Mouse (Mus musculus) T-helper 1 cell (primary cell): ENCODE data around the gene Ms4a4c.
"Not testable (repeated sequence)": the region's sequence is repeated elsewhere in the genome, so short reads cannot be mapped to it uniquely, and the experiment has no call there.

ENCODE experiments used
- in situ Hi-C: fragments of 300-600 bp; cut with MboI, MseI; formaldehyde crosslinking; loops from one replicate; pipeline ENCODE4 v1.15.1; 2025; ENCODE audit warnings: high pct_unique_total_duplicates

The Ms4a4c gene

GRCm38 (mm10) chr19:11459041-11459440 is 54.5 kb downstream of the Ms4a4c start:
- in situ Hi-C loops: loop anchor here (10.0 kb wide), 1 partner anchor 1354 kb away; the partner anchor contains the start of gene Fads2

GRCm38 (mm10) chr19:11464795-11465194 is 60.2 kb downstream of the Ms4a4c start:
- in situ Hi-C loops: not testable (repeated sequence)

DNA sequence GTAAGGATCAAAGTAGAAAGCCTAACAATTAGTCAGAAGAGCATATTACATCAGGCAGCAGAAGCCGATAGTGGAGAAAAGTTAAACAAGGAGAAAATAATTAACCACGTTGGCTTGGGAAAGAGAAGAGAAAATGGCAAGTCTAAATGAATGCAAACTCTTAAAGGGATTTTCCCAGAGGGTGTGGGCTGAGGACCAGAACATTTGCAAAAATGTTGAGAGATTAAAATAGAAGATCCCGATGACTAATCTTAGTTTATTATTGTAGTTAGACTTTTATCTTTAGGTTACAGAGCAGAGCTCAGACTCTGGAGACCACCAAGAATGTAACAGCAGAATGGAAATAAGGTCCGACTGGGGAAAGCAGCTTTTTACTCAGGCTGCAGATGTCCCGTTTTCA is 61.9 kb downstream of the Ms4a4c start:
- in situ Hi-C loops: no loop called here

DNA sequence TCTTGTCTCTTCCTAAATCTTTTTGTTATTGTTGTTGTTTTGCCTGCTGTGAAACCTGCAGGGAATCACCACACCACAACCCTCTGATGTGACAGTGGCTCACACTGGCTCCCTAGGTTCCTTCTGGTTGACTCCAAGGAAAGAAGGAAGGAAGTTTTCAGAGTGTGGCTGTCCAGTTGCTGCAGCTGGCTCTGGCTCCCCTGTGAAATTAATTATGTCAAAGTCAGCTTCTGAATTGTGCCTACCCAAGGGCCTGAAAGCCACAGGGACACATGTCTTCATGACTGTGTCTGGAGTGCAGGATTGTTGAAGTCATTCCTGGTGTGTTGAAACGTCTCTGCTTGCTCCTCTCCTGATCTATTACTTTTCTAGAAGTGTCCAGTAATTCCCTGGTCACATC is 63.8 kb downstream of the Ms4a4c start:
- in situ Hi-C loops: not testable (repeated sequence)

- in situ Hi-C loops: not testable (repeated sequence)
These were observed 64.6 kb downstream of the Ms4a4c start, which contains the start of gene Ms4a6c for GRCm38 (mm10) chr19:11469215-11469614. Gene Ms4a6c, plus strand, starts transcription at chr19:11469366.
